Mouse (Mus musculus) midbrain, embryonic 16.5 days (tissue): ENCODE data around the gene Pi4k2b. TPM values are rescaled to one million over a fixed set of nuclear protein-coding genes. Genes with fewer than 3 reads are reported as not detected.

ENCODE experiments used
- ATAC-seq: fragments of 200-750 bp; cut with Nextera tagmentation; 2 replicates; pipeline ENCODE4 v1.8.0; 2017; ENCODE audit warnings: moderate TSS enrichment
- H3K27ac ChIP-seq: fragments of 300-500 bp; sonication (generic); 2 replicates; pipeline ENCODE4 v1.5.1; 2014; ENCODE audit warnings: mild to moderate bottlenecking, low read length, mixed read lengths
- H3K27me3 ChIP-seq: fragments of 300-500 bp; sonication (generic); 2 replicates; pipeline ENCODE4 v1.6.1; 2014; ENCODE audit warnings: low read depth, low read length, mixed read lengths; ENCODE audit not compliant: control insufficient read depth, insufficient read depth
- H3K36me3 ChIP-seq: fragments of 300-500 bp; sonication (generic); 2 replicates; pipeline ENCODE4 v1.6.1; 2014; ENCODE audit warnings: mild to moderate bottlenecking, low read length, moderate library complexity, mixed read lengths; ENCODE audit not compliant: control insufficient read depth, insufficient read depth
- H3K4me1 ChIP-seq: fragments of 300-500 bp; sonication (generic); 2 replicates; pipeline ENCODE4 v1.6.1; 2014; ENCODE audit warnings: mild to moderate bottlenecking, low read length, mixed read lengths; ENCODE audit not compliant: control insufficient read depth, insufficient read depth
- H3K4me2 ChIP-seq: fragments of 300-500 bp; sonication (generic); 2 replicates; pipeline ENCODE4 v1.6.1; 2014; ENCODE audit warnings: mild to moderate bottlenecking, low read length, mixed read lengths
- H3K4me3 ChIP-seq: fragments of 300-500 bp; sonication (generic); 2 replicates; pipeline ENCODE4 v1.5.1; 2014; ENCODE audit warnings: low read depth, mild to moderate bottlenecking, low read length, moderate library complexity, mixed read lengths
- H3K9ac ChIP-seq: fragments of 300-500 bp; sonication (generic); 2 replicates; pipeline ENCODE4 v1.6.1; 2014; ENCODE audit warnings: low read depth, low read length, mixed read lengths
- H3K9me3 ChIP-seq: fragments of 300-500 bp; sonication (generic); replicated peaks from 2 replicates; pipeline ENCODE4 v1.6.1; 2014; ENCODE audit warnings: mild to moderate bottlenecking, low read length, mixed read lengths; ENCODE audit not compliant: control insufficient read depth, poor library complexity, severe bottlenecking
- WGBS: fragments of 180-500 bp; shearing (Covaris S2); extraction: QIAGEN DNeasy Blood & Tissue Kit; methylation state at CpG from one replicate; pipeline ENCODE4 v1.1.7; 2014; 5-methylcytosine and 5-hydroxymethylcytosine counted together
- polyA plus RNA-seq: library from polyadenylated mRNA; unstranded; fragments of >200 nt; fragmentation: Nextera tagmentation; extraction: Ambion mirVana; gene quantifications from 2 replicates; pipeline ENCODE4 v1.2.1, GENCODE M21; 2015

The Pi4k2b gene
- polyA plus RNA-seq, 1 experiment from 2014 or later = 2.8 TPM

- Histone ChIP-seq H3K4me2 (no peak overlapping the region), H3K4me1 (no peaks in the 10 kb centered on the region), H3K27ac (no peak overlapping the region), H3K9me3 (no peaks in the 10 kb centered on the region), H3K4me3 (no peak overlapping the region), H3K27me3 (no peaks in the 10 kb centered on the region), H3K9ac (no peak overlapping the region), H3K36me3 (no peaks in the 10 kb centered on the region)
- WGBS = 69% methylated on average over 3 of the region's 3 CpGs
- no peak for ATAC-seq
Measured at GRCm38 (mm10) chr5:52736046-52736445, 5.3 kb upstream of the Pi4k2b start.

GRCm38 (mm10) chr5:52742112-52742813, 889 bp downstream of the Pi4k2b start:
- H3K9me3 ChIP-seq = no peaks in the 10 kb centered on the region
- no peaks in the 10 kb centered on the region for H3K36me3 ChIP-seq
- peaks cover 6% of the 10 kb centered on the region; the same call in 1 of the 2 replicates for H3K4me1 ChIP-seq
- WGBS = 3% methylated on average over 17 of the region's 17 CpGs
- ATAC-seq = no peak
- H3K27ac ChIP-seq = no peak overlapping the region
- no peaks in the 10 kb centered on the region for H3K27me3 ChIP-seq
- H3K9ac ChIP-seq = peak overlapping the region; percentile 71
- H3K4me2 ChIP-seq = peak overlapping the region; percentile 95
- H3K4me3 ChIP-seq = peak overlapping the region; percentile 77

- H3K9me3 ChIP-seq = no peaks in the 10 kb centered on the region
- no peak for ATAC-seq
- H3K9ac ChIP-seq = no peak overlapping the region
- 69% methylated on average over 4 of the region's 4 CpGs for WGBS
- no peaks in the 10 kb centered on the region for H3K27me3 ChIP-seq
- H3K36me3 ChIP-seq = no peaks in the 10 kb centered on the region
- H3K4me3 ChIP-seq = no peak overlapping the region
- H3K4me2 ChIP-seq = no peak overlapping the region
- no peak overlapping the region for H3K27ac ChIP-seq
- peaks cover 6% of the 10 kb centered on the region; the same call in 1 of the 2 replicates for H3K4me1 ChIP-seq
Measured at GRCm38 (mm10) chr5:52743231-52743630, 1.9 kb downstream of the Pi4k2b start.

GRCm38 (mm10) chr5:52746920-52747319, 5.5 kb downstream of the Pi4k2b start:
- Histone ChIP-seq H3K9ac (no peak overlapping the region), H3K9me3 (no peaks in the 10 kb centered on the region), H3K36me3 (no peaks in the 10 kb centered on the region), H3K4me3 (no peak overlapping the region), H3K27me3 (no peaks in the 10 kb centered on the region), H3K4me2 (no peak overlapping the region), H3K4me1 (peaks cover 4% of the 10 kb centered on the region; the same call in 1 of the 2 replicates), H3K27ac (no peak overlapping the region)
- ATAC-seq = no peak

- Histone ChIP-seq H3K27me3 (no peaks in the 10 kb centered on the region), H3K36me3 (no peaks in the 10 kb centered on the region), H3K9ac (no peak overlapping the region), H3K4me3 (no peak overlapping the region), H3K4me1 (no peaks in the 10 kb centered on the region), H3K4me2 (no peak overlapping the region), H3K27ac (no peak overlapping the region), H3K9me3 (no peaks in the 10 kb centered on the region)
- no peak for ATAC-seq
- 85% methylated on average over 5 of the region's 5 CpGs for WGBS
Measured at GRCm38 (mm10) chr5:52748732-52749131, 7.4 kb downstream of the Pi4k2b start.

GRCm38 (mm10) chr5:52753146-52753545, 11.8 kb downstream of the Pi4k2b start:
- no peaks in the 10 kb centered on the region for H3K9me3 ChIP-seq
- 89% methylated on average over 9 of the region's 9 CpGs for WGBS
- no peak overlapping the region for H3K4me2 ChIP-seq
- H3K27me3 ChIP-seq = no peaks in the 10 kb centered on the region
- no peak overlapping the region for H3K27ac ChIP-seq
- ATAC-seq = no peak
- no peaks in the 10 kb centered on the region for H3K36me3 ChIP-seq
- H3K9ac ChIP-seq = no peak overlapping the region
- H3K4me3 ChIP-seq = no peak overlapping the region
- H3K4me1 ChIP-seq = no peaks in the 10 kb centered on the region

GRCm38 (mm10) chr5:52754196-52754595, 12.8 kb downstream of the Pi4k2b start:
- no peaks in the 10 kb centered on the region for H3K27me3 ChIP-seq
- no peak overlapping the region for H3K4me2 ChIP-seq
- no peak for ATAC-seq
- H3K4me1 ChIP-seq = no peaks in the 10 kb centered on the region
- H3K36me3 ChIP-seq = no peaks in the 10 kb centered on the region
- H3K9ac ChIP-seq = no peak overlapping the region
- no peaks in the 10 kb centered on the region for H3K9me3 ChIP-seq
- no peak overlapping the region for H3K27ac ChIP-seq
- H3K4me3 ChIP-seq = no peak overlapping the region

GRCm38 (mm10) chr5:52755337-52755736, 14.0 kb downstream of the Pi4k2b start:
- no peak overlapping the region for H3K4me3 ChIP-seq
- ATAC-seq = no peak
- no peak overlapping the region for H3K27ac ChIP-seq
- no peaks in the 10 kb centered on the region for H3K36me3 ChIP-seq
- no peaks in the 10 kb centered on the region for H3K4me1 ChIP-seq
- no peaks in the 10 kb centered on the region for H3K27me3 ChIP-seq
- H3K9me3 ChIP-seq = no peaks in the 10 kb centered on the region
- H3K9ac ChIP-seq = no peak overlapping the region
- H3K4me2 ChIP-seq = no peak overlapping the region
- 94% methylated on average over 3 of the region's 3 CpGs for WGBS

- Histone ChIP-seq H3K4me3 (no peak overlapping the region), H3K9ac (no peak overlapping the region), H3K27ac (no peak overlapping the region), H3K36me3 (no peaks in the 10 kb centered on the region), H3K27me3 (no peaks in the 10 kb centered on the region), H3K4me2 (no peak overlapping the region), H3K9me3 (no peaks in the 10 kb centered on the region), H3K4me1 (no peaks in the 10 kb centered on the region)
- 92% methylated on average over 6 of the region's 6 CpGs for WGBS
- ATAC-seq = no peak
Measured at GRCm38 (mm10) chr5:52755989-52756388, 14.6 kb downstream of the Pi4k2b start.
